Comparison of ENCODE assay signal across 16 mouse cellular contexts in the genomic region with DNA sequence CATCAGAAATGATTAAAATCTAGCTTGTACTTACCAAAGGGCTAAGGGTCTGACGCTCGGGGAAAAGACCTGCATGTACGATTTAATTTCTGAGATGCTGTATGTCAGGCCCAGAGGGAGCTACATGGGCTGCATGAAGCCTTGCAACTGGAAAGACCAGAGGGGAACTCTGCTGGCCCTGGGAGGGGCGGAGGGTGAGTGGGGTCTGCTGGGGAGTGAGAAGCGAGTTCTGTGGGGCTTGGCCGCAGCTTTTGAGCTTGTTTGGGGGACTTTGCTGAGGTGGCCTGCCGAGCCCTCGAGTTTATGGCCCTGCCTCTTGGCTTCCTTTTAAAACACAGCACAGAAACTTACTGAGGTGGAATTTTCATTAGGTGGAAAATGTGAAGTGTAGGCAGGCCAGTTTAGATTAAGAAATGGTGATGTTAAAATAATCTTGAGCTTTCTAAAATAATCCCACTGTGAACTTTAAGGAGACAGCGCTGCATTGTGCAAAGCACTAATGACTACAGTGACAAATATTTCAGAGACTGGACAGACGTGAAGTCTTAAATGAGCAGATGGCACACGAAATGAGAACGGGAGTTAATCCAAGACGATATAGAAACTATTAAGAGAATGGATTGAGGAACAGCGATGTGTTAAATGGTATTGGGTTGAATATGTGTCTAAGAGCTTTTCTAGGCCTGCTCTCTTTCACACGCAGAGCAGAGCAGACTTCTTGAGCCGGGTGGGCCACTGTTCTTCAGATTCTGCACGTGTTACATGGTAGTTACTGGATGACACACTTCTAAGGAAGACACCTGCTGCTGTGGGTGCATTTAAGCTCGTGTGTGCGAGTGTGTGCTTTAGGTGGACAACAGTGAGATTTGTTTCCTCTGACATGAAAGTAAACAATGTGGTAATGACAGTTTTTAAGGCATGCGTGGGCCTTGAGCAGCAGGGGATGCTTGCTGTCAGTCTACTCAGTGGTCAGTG. TPM values are rescaled to one million over a fixed set of nuclear protein-coding genes. Genes with fewer than 3 reads are reported as not detected.
DNase-seq lines count a peak whose midpoint lies in the region; ATAC-seq and TF ChIP-seq lines count a peak whose summit lies in the region.
"Had no signal": no experiment of that assay in that cellular context is flagged by ENCODE, and none has a peak within 500 bp of the region (broad histone marks: within the 10 kb centered on the region; RNA-seq: fewer than 3 reads in every experiment).

No protein-coding gene starts in this region.

- H3K4me1 ChIP-seq in forebrain, embryonic 13.5 days, result peaks cover 89% of the 10 kb centered on the region
- H3K4me1 ChIP-seq in forebrain, postnatal 0 days (ENCODE audit: insufficient read depth), result peaks cover 37% of the 10 kb centered on the region
- H3K4me1 ChIP-seq in liver, embryonic 12.5 days, result peaks cover 95% of the 10 kb centered on the region
- H3K4me1 ChIP-seq in liver, postnatal 0 days (ENCODE audit: insufficient read depth), result peaks cover 39% of the 10 kb centered on the region
- peaks cover 70% of the 10 kb centered on the region for H3K4me1 ChIP-seq in forebrain, embryonic 16.5 days (replicated peaks; ENCODE audit: control insufficient read depth, insufficient read depth, low read length)

- ATAC-seq in forebrain, embryonic 13.5 days, result no peak
- ATAC-seq in forebrain, postnatal 0 days, result no peak
- no peak for ATAC-seq in liver, embryonic 12.5 days
- ATAC-seq in liver, postnatal 0 days, result no peak
- ATAC-seq in forebrain, embryonic 16.5 days, result peak; percentile 40; the same call in 1 of the 2 replicates

- no peak for TF ChIP-seq CTCF in forebrain, postnatal 0 days (IDR thresholded peaks at IDR 0.05; ENCODE audit: low read depth)
- TF ChIP-seq CTCF in liver, postnatal 0 days (IDR thresholded peaks at IDR 0.05; ENCODE audit: low read depth), result no peak

- no peak for TF ChIP-seq EP300 in liver, postnatal 0 days (IDR thresholded peaks at IDR 0.05; ENCODE audit: low read depth)

- 48% methylated on average over 20 of the region's 20 CpGs for WGBS in forebrain, embryonic 13.5 days
- WGBS in forebrain, postnatal 0 days, result 38% methylated on average over 20 of the region's 20 CpGs
- WGBS in liver, embryonic 12.5 days (ENCODE audit: insufficient replicate concordance), result 80% methylated on average over 20 of the region's 20 CpGs
- 79% methylated on average over 20 of the region's 20 CpGs for WGBS in liver, postnatal 0 days (ENCODE audit: insufficient replicate concordance)
- 37% methylated on average over 20 of the region's 20 CpGs for WGBS in forebrain, embryonic 16.5 days

- H3K36me3 ChIP-seq in forebrain, embryonic 13.5 days (ENCODE audit: poor library complexity, severe bottlenecking), result no peaks in the 10 kb centered on the region
- no peaks in the 10 kb centered on the region for H3K36me3 ChIP-seq in forebrain, postnatal 0 days (ENCODE audit: insufficient read depth)
- H3K36me3 ChIP-seq in liver, embryonic 12.5 days, result peaks cover 6% of the 10 kb centered on the region
- H3K36me3 ChIP-seq in liver, postnatal 0 days (replicated peaks; ENCODE audit: insufficient read depth, low read length), result no peaks in the 10 kb centered on the region
- H3K36me3 ChIP-seq in forebrain, embryonic 16.5 days (ENCODE audit: control insufficient read depth, insufficient read depth), result no peaks in the 10 kb centered on the region
- H3K36me3 ChIP-seq: embryonic facial prominence, embryonic 12.5 days; hindbrain, embryonic 15.5 days had no signal

- H3K27ac ChIP-seq in forebrain, embryonic 13.5 days, result peak overlapping the region; percentile 49
- H3K27ac ChIP-seq in forebrain, postnatal 0 days (ENCODE audit: low read depth, low read length), result no peak overlapping the region
- H3K27ac ChIP-seq in liver, embryonic 12.5 days, result no peak overlapping the region
- H3K27ac ChIP-seq in liver, postnatal 0 days (ENCODE audit: low read depth), result no peak overlapping the region
- peak overlapping the region; percentile 61 for H3K27ac ChIP-seq in forebrain, embryonic 16.5 days (ENCODE audit: low read length)
- H3K27ac ChIP-seq: embryonic facial prominence, embryonic 12.5 days; hindbrain, embryonic 15.5 days; liver, embryonic 14.5 days had no signal

- H3K4me3 ChIP-seq in forebrain, embryonic 13.5 days, result no peak overlapping the region
- no peak overlapping the region for H3K4me3 ChIP-seq in forebrain, postnatal 0 days (ENCODE audit: low read depth, low read length)
- H3K4me3 ChIP-seq in liver, embryonic 12.5 days, result no peak overlapping the region
- no peak overlapping the region for H3K4me3 ChIP-seq in liver, postnatal 0 days (ENCODE audit: low read depth, low read length)
- no peak overlapping the region for H3K4me3 ChIP-seq in forebrain, embryonic 16.5 days (replicated peaks; ENCODE audit: low read length)
- H3K4me3 ChIP-seq: embryonic facial prominence, embryonic 12.5 days; hindbrain, embryonic 15.5 days had no signal

- no peaks in the 10 kb centered on the region for H3K9me3 ChIP-seq in forebrain, embryonic 13.5 days (replicated peaks)
- no peaks in the 10 kb centered on the region for H3K9me3 ChIP-seq in forebrain, postnatal 0 days (ENCODE audit: low read length)
- H3K9me3 ChIP-seq in liver, embryonic 12.5 days (replicated peaks), result no peaks in the 10 kb centered on the region
- no peaks in the 10 kb centered on the region for H3K9me3 ChIP-seq in liver, postnatal 0 days (ENCODE audit: low read length)
- no peaks in the 10 kb centered on the region for H3K9me3 ChIP-seq in forebrain, embryonic 16.5 days (ENCODE audit: control insufficient read depth, low read length)
- H3K9me3 ChIP-seq: embryonic facial prominence, embryonic 12.5 days; hindbrain, embryonic 15.5 days had no signal

- DNase-seq in forebrain, postnatal 0 days, result no peak
- no peak for DNase-seq in liver, postnatal 0 days
- peak; percentile 47 to 49 for DNase-seq in thymus, postnatal 10 days (ENCODE audit: low spot score in 2 of 2)
- DNase-seq in urinary bladder, postnatal 4 days (ENCODE audit: low spot score in 2 of 2), result no peak
- DNase-seq in cerebellum, postnatal 10 days, result no peak
- DNase-seq: adrenal gland, adult 2 months; B cell, adult 2 months; cerebellum, postnatal 36 days; kidney, adult 9 months; right cerebral cortex, postnatal 14 days had no signal

- H3K4me2 ChIP-seq in forebrain, embryonic 13.5 days, result peak overlapping the region; percentile 20
- H3K4me2 ChIP-seq in forebrain, postnatal 0 days (ENCODE audit: low read depth), result no peak overlapping the region
- no peak overlapping the region for H3K4me2 ChIP-seq in liver, embryonic 12.5 days
- H3K4me2 ChIP-seq in liver, postnatal 0 days (ENCODE audit: low read depth, low read length), result no peak overlapping the region
- H3K4me2 ChIP-seq in forebrain, embryonic 16.5 days (ENCODE audit: low read length), result no peak overlapping the region
- H3K4me2 ChIP-seq: embryonic facial prominence, embryonic 12.5 days; hindbrain, embryonic 15.5 days had no signal

- H3K27me3 ChIP-seq in forebrain, embryonic 13.5 days, result no peaks in the 10 kb centered on the region
- no peaks in the 10 kb centered on the region for H3K27me3 ChIP-seq in forebrain, postnatal 0 days (ENCODE audit: insufficient read depth, low read length)
- H3K27me3 ChIP-seq in liver, embryonic 12.5 days (replicated peaks), result no peaks in the 10 kb centered on the region
- no peaks in the 10 kb centered on the region for H3K27me3 ChIP-seq in liver, postnatal 0 days (ENCODE audit: insufficient read depth, low read length)
- no peaks in the 10 kb centered on the region for H3K27me3 ChIP-seq in forebrain, embryonic 16.5 days (replicated peaks; ENCODE audit: control insufficient read depth, insufficient read depth, low read length)
- H3K27me3 ChIP-seq: embryonic facial prominence, embryonic 12.5 days; hindbrain, embryonic 15.5 days had no signal

- peak overlapping the region; percentile 16; the same call in 1 of the 2 replicates for H3K9ac ChIP-seq in forebrain, embryonic 13.5 days
- H3K9ac ChIP-seq in forebrain, postnatal 0 days, result no peak overlapping the region
- 0 out of 2 replicates have a peak overlapping the region, but pooled peaks have one; percentile 4 for H3K9ac ChIP-seq in liver, embryonic 12.5 days
- no peak overlapping the region; the same call in 1 of the 2 replicates for H3K9ac ChIP-seq in liver, postnatal 0 days (replicated peaks)
- H3K9ac ChIP-seq in forebrain, embryonic 16.5 days (replicated peaks; ENCODE audit: low read depth, low read length), result 0 out of 2 replicates have a peak overlapping the region, but pooled peaks have one; percentile 11
- H3K9ac ChIP-seq: embryonic facial prominence, embryonic 12.5 days; hindbrain, embryonic 15.5 days; liver, embryonic 14.5 days had no signal

RNA-seq across cellular contexts. Expression of gene Med13l, which starts 9.4 kb away (rescaled TPM):
- polyA plus RNA-seq in forebrain, embryonic 13.5 days (2015; fragmentation: Nextera tagmentation; extraction: Ambion mirVana), result 17.8 and 18.6 TPM in 2 replicates
- 27.9 and 31.0 TPM in 2 replicates for total RNA-seq in forebrain, postnatal 0 days (2014; rRNA removed)
- 9.1 and 12.5 TPM in 2 replicates for polyA plus RNA-seq in forebrain, postnatal 0 days (2015; fragmentation: Nextera tagmentation; extraction: Ambion mirVana)
- polyA plus RNA-seq in liver, embryonic 12.5 days (2016; fragmentation: Nextera tagmentation; extraction: Ambion mirVana), result 13.0 and 13.8 TPM in 2 replicates
- 4.5 and 5.9 TPM in 2 replicates for polyA plus RNA-seq in liver, postnatal 0 days (2015; fragmentation: Nextera tagmentation; extraction: Ambion mirVana)
- polyA plus RNA-seq in forebrain, embryonic 16.5 days (2015; fragmentation: Nextera tagmentation; extraction: Ambion mirVana), result 24.9 and 25.8 TPM in 2 replicates

Comparison
In these comparisons a context has a peak if more than half of its experiments do, and no peak if none do; other contexts are left out.
1. H3K27ac ChIP-seq: peak in forebrain, embryonic 13.5 days (single experiment) and forebrain, embryonic 16.5 days (single experiment); none in forebrain, postnatal 0 days (single experiment), liver, embryonic 12.5 days (single experiment) and liver, postnatal 0 days (single experiment).
2. H3K9ac ChIP-seq: peak in forebrain, embryonic 13.5 days (single experiment), liver, embryonic 12.5 days (single experiment) and forebrain, embryonic 16.5 days (single experiment); none in forebrain, postnatal 0 days (single experiment) and liver, postnatal 0 days (single experiment).
3. DNase-seq: peak in thymus, postnatal 10 days (2 of 2); none in forebrain, postnatal 0 days (single experiment), liver, postnatal 0 days (single experiment), urinary bladder, postnatal 4 days (0 of 2) and cerebellum, postnatal 10 days (0 of 2).